Mouse (Mus musculus) gastrocnemius, adult 18-20 months (tissue): Measurements from ENCODE around the gene Vmn1r227. TPM values are rescaled to one million over a fixed set of nuclear protein-coding genes. Genes with fewer than 3 reads are reported as not detected.

Source experiments
- DNase-seq: peaks from one replicate; pipeline ENCODE4 v3.0.0; 2021; ENCODE audit warnings: low spot score
- long read RNA-seq, 2 experiments: library from polyadenylated mRNA; stranded (forward); transcript quantifications; one replicate each; pipeline ENCODE4 v2.0.0; 2021
- total RNA-seq, 2 experiments: library from RNA; stranded (reverse); gene quantifications; 2 replicates each; pipeline ENCODE4 v1.2.3; 2021

Gene Vmn1r227
- not detected for total RNA-seq
- long read RNA-seq, experiment 1 = 0 reads
- long read RNA-seq, experiment 2 = 0 reads

- DNase-seq = no peak
Measured at GRCm38 (mm10) chr17:20729543-20729942, at the start of gene Vmn1r227. TSS of gene Vmn1r227 (plus strand) at chr17:20729843.

- no peak for DNase-seq
Measured at GRCm38 (mm10) chr17:20682543-20682942, 47.1 kb upstream of the Vmn1r227 start, which contains the start of gene Vmn1r226. TSS of gene Vmn1r226 (plus strand) at chr17:20682843.

GRCm38 (mm10) chr17:20786057-20786456, 56.4 kb downstream of the Vmn1r227 start, which contains the start of gene Vmn1r228:
TSS of gene Vmn1r228 (minus strand) at chr17:20786157.
- DNase-seq = no peak

Other genes starting within 250 kb of the Vmn1r227 start
- not detected for gene Vmn2r108, start 248.5 kb upstream of the Vmn1r227 start, total RNA-seq
- gene Vmn1r225, start 231.7 kb upstream of the Vmn1r227 start, total RNA-seq = not detected
- gene Vmn2r109, start 165.1 kb upstream of the Vmn1r227 start, total RNA-seq = not detected
- not detected for gene Vmn2r110, start 133.4 kb upstream of the Vmn1r227 start, total RNA-seq
- not detected for gene Fpr-rs3, start 105.0 kb upstream of the Vmn1r227 start, total RNA-seq
- not detected for gene Vmn1r226, start 47.0 kb upstream of the Vmn1r227 start, total RNA-seq
- gene Vmn1r228, start 56.3 kb downstream of the Vmn1r227 start, total RNA-seq = not detected
- not detected for gene Vmn1r229, start 81.7 kb downstream of the Vmn1r227 start, total RNA-seq
- not detected for gene Vmn1r230, start 110.6 kb downstream of the Vmn1r227 start, total RNA-seq
- gene Vmn1r231, start 175.2 kb downstream of the Vmn1r227 start, total RNA-seq = not detected
- not detected for gene Vmn1r232, start 189.9 kb downstream of the Vmn1r227 start, total RNA-seq
- 100 to 1,000 TPM in 1 of 2 experiments, 10 to 100 TPM in 1; 94.8 to 112 TPM for gene Ppp2r1a, start 215.5 kb downstream of the Vmn1r227 start, total RNA-seq